Mouse (Mus musculus) kidney, adult 8-10 months (tissue): ENCODE measurements around the gene Slc9a3r2.
"Not testable (repeated sequence)": the region's sequence is repeated elsewhere in the genome, so short reads cannot be mapped to it uniquely, and the experiment has no call there.

Experiments used
- DNase-seq, 2 experiments: peaks; one replicate each; pipeline ENCODE4 v3.0.0; 2022

Gene Slc9a3r2

GRCm38 (mm10) chr17:24650070-24650616, at the start of gene Slc9a3r2:
TSS of gene Slc9a3r2 (minus strand) at chr17:24650327.
- DNase-seq: peak in 1 of 2 experiments; percentile 43

- DNase-seq: no peak
Observed at GRCm38 (mm10) chr17:24699473-24699872, 49.3 kb upstream of the Slc9a3r2 start.

DNA sequence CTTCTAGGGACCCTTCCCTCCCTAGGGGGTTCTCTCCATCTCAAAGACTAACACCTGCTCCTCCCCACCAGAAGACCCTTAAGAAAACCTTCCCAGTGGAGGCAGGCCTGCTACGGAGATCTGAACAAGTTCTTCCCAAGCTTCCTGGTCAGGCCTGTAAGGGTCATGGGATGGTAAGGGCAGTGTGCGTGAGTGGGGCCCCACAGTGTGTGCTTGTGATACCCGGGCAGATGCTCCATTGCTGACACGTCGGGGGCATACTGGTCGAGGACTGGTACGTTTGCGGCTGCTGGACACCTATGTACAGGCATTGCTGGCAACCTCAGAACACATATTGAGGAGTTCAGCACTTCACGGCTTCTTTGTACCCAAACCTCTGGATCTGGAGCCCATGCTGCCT, 48.6 kb upstream of the Slc9a3r2 start:
- no peak for DNase-seq

DNA sequence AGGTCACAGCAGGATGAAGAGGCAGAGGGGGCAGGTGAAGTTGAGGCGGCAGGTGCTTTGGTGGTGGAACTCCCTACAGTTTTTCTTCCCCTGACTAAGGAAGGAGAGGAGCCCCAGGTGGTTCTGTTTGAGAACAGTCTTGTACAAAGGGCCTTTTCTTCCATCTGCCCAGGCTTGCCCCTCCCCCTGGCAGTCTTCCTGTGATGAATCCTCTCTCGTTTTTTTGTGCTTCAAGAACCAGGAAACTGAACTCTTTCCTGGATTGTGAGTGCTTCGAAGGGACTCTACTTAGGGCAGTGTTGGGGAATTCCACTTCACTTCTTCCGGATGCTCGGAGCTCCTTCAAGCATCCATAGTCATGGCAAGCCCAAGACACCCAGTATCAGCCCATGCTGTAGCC, 47.9 kb upstream of the Slc9a3r2 start:
- no peak for DNase-seq

- peak; percentile 83 to 85 for DNase-seq
Observed at GRCm38 (mm10) chr17:24696011-24696697, 46.0 kb upstream of the Slc9a3r2 start, which contains the start of the genes Gfer and Noxo1. TSS of gene Gfer (minus strand) at chr17:24696156. TSS of gene Noxo1 (plus strand) at chr17:24696234.

DNA sequence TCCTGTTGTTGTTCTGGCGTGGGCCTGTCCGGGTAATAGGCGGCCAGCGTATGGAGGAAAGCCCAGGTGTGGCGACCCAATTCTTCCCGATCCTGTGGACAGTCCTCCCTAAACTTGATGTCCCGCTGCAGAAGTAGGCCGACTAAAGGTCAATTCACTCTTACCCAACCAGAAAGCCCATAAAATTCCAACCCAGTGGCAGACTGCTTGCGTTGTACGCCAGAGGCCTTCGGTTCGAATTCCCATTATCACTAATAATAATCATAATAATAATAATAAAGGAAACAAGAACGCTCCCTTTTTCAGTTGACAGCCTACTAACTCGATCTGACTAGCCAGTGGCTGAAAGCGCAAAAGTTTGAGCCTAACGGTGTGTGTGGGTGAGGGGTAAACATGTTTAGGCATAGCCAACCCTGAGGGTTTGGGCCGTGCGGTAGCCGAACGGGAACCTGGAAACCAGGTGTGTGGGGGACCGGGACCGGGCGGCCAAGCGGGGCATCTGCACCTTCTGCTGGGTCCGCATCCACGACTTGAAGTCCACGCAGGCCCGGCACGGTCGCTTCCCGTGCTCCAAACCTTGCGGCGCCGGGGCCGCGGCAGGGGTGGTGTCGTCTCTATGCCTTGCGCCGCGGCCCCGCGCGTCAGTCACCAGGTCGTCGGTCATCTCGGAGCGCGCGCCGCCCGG, 45.3 kb upstream of the Slc9a3r2 start:
- DNase-seq: peak; percentile 44 to 49

- no peak for DNase-seq
Observed at GRCm38 (mm10) chr17:24692385-24692784, 42.3 kb upstream of the Slc9a3r2 start.

GRCm38 (mm10) chr17:24689251-24690081, 39.3 kb upstream of the Slc9a3r2 start, which contains the start of gene Syngr3:
TSS of gene Syngr3 (minus strand) at chr17:24689955.
- no peak for DNase-seq

- DNase-seq: no peak
Observed at GRCm38 (mm10) chr17:24687599-24687998, 37.5 kb upstream of the Slc9a3r2 start.

DNA sequence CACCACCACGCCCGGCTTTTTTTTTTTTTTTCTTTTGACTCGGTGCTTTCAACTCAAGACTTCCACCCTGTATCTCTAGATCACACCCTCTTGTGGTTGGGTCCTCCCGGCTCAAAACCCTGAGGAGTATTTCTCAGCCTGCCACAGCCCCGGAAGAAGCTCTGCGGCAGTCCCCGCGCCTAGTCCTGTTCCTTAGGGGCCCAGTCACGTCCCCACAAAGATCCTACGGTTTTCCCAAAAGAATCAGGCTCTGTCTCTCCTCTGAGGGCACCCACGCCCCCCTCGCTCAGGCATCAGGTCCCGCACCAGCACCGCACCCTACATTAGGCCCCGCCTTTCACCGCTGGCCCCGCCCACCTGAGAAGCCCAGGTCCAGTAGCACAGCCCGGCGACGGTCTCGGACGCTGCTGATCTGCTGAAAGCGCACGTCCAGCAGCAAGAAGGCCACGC, 37.0 kb upstream of the Slc9a3r2 start:
- DNase-seq: peak; percentile 46 to 64

DNA sequence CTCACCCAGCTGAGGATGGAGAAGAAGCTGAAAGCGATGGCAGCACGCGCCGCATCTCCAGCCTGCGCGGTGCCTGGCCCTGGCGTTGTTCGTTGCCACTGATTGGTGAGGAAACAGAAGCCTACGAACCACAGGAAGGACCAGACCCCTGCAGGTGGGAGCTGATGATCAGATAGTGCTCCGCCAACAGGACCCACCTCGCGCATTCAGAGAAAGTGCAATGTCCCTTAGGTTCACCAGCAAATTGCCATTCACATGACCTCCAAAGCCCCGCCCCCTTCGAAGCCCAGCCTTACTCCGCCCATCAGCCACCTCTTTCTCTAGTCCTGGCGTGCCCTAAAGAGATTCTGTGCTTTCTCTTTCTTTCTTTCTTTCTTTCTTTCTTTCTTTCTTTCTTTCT, 36.4 kb upstream of the Slc9a3r2 start:
- DNase-seq: peak; percentile 50 to 64

GRCm38 (mm10) chr17:24677500-24678080, 27.5 kb upstream of the Slc9a3r2 start:
- DNase-seq: no peak

- no peak for DNase-seq
Observed at GRCm38 (mm10) chr17:24676877-24677276, 26.8 kb upstream of the Slc9a3r2 start.

GRCm38 (mm10) chr17:24676187-24676586, 26.1 kb upstream of the Slc9a3r2 start:
- peak; percentile 45 to 71 for DNase-seq

- DNase-seq: no peak
Observed at GRCm38 (mm10) chr17:24674277-24674676, 24.1 kb upstream of the Slc9a3r2 start.

DNA sequence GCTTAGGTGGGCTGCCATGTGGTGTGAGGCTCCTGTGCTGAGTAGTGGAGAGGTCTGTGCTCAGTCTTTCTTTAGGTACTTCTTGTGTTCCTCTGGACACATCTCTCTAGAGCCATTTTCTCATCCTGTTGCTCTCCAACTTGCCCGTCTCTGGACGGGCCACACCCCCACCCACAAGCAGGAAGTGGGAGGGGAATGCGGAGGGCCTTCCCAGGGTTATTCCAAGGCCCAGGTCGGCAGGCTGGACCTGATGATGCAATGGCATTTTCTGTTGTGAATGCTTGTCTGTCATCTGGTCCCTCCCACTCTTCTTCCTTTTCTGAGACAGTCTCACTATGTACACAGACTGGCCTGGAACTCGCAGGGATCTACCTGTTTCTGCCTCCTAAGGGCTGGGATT, 22.0 kb upstream of the Slc9a3r2 start:
- peak; percentile 66 to 67 for DNase-seq

- DNase-seq: no peak
Observed at GRCm38 (mm10) chr17:24671346-24671745, 21.2 kb upstream of the Slc9a3r2 start.

- no peak for DNase-seq
Observed at GRCm38 (mm10) chr17:24670246-24670844, 20.2 kb upstream of the Slc9a3r2 start.

DNA sequence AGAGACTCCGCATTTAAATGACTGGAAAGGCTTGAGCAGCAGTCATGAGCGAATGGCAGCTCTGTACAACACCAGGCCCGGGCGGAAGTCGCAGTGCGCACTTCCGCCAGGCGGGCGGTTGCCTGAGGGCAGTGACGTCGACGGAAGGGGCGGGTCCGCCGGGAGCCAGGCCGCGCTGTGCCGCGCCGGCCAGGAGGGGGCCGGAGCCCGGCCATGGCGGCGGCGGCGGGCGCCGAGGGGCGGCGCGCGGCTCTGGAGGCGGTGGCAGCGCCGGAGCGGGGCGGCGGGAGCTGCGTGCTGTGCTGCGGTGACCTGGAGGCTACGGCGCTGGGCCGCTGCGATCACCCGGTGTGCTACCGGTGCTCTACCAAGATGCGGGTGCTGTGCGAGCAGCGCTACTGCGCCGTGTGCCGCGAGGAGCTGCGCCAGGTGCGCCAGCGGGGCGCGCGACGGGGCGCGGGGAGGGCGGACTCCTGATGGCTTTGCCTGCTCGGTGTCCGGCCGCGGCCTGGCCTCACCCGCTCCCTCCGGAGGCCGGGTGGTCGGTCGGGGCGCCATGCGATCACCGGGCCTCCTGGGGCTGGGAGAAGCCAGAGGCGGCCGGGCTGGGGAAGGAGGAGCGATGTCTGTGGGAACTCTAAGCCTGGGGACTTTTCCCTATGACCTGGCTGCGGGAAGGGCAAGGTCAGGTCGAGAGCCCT, 19.6 kb upstream of the Slc9a3r2 start, which contains the start of gene Zfp598:
Gene Zfp598, plus strand, starts transcription at position 143 of the 701 bp plus-strand sequence.
- DNase-seq: peak; percentile 92 to 94

DNA sequence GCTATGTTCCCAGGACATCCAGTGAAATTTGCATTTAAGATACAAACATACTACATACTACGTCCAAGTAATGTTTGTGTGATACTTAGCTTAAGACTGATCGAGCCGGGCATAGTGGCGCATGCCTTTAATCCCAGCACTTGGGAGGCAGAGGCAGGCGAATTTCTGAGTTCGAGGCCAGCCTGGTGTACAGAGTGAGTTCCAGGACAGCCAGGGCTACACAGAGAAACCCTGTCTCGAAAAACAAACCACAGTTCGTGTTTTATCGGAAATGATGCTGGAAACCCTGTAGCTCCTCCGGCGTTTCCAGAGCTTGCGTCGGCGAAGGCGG, 19.1 kb upstream of the Slc9a3r2 start:
- not testable (repeated sequence) for DNase-seq

DNA sequence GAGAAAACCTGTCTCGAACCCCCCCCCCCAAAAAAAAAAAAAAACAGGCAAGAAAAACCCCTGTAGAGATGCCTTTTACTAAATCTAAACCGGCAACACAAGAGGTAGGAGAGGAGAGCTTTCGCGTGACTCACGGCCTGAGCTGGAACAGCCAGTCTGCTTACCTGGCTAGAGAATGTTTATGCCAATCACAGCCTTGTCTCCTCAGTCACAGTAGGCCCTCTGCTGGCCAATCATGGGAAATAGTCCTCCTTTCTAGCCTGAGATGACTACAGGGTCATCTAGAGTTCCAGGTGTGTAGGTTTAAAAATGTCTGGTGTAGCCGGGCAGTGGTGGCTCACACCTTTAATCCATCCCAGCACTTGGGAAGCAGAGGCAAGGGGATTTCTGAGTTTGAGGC, 17.3 kb upstream of the Slc9a3r2 start:
- peak; percentile 75 to 80 for DNase-seq
